Mouse (Mus musculus) liver, embryonic 14.5 days (tissue): ENCODE results near the gene Brwd1. TPM values are rescaled to one million over a fixed set of nuclear protein-coding genes. Genes with fewer than 3 reads are reported as not detected.

Source experiments
- ATAC-seq: fragments of 200-750 bp; cut with Nextera tagmentation; 2 replicates; pipeline ENCODE4 v1.8.0; 2017; ENCODE audit warnings: moderate number of reproducible peaks, mild to moderate bottlenecking, moderate library complexity; ENCODE audit not compliant: insufficient read depth
- DNase-seq, 3 experiments: peaks; one replicate each; pipeline ENCODE4 v3.0.0-alpha.2; 2012 to 2013; ENCODE audit warnings: low read depth in 3 of 3, low spot score in 3 of 3
- H3K27ac ChIP-seq: fragments of 300-500 bp; sonication (generic); 2 replicates; pipeline ENCODE4 v1.5.1; 2014; ENCODE audit warnings: moderate library complexity, mild to moderate bottlenecking, control low read depth, inconsistent platforms
- H3K27me3 ChIP-seq: fragments of 300-500 bp; sonication (generic); 2 replicates; pipeline ENCODE4 v1.6.1; 2014; ENCODE audit warnings: mild to moderate bottlenecking, low read length, moderate library complexity; ENCODE audit not compliant: control insufficient read depth, insufficient read depth
- H3K36me3 ChIP-seq: fragments of 300-500 bp; sonication (generic); replicated peaks from 2 replicates; pipeline ENCODE4 v1.6.1; 2014; ENCODE audit warnings: low read depth; ENCODE audit not compliant: control insufficient read depth, insufficient read depth
- H3K4me1 ChIP-seq, 2 experiments: fragments of 200-500 bp in 1 of 2; fragments of 300-500 bp in 1 of 2; sonication (generic) in 1 of 2; replicated peaks; 2 replicates each; pipeline ENCODE4 v1.6.1; 2012 to 2014; ENCODE audit warnings: antibody characterized with exemption in 1 of 2, inconsistent platforms in 1 of 2, low read length in 1 of 2; ENCODE audit not compliant: control insufficient read depth in 2 of 2, insufficient read depth in 2 of 2
- H3K4me2 ChIP-seq: fragments of 300-500 bp; sonication (generic); 2 replicates; pipeline ENCODE4 v1.6.1; 2014; ENCODE audit warnings: low read depth, mild to moderate bottlenecking, control low read depth, moderate library complexity
- H3K4me3 ChIP-seq, 2 experiments: fragments of 200-500 bp in 1 of 2; fragments of 300-500 bp in 1 of 2; sonication (generic) in 1 of 2; 2 replicates each; pipeline ENCODE4 v1.5.1; 2012 to 2014; ENCODE audit warnings: low read depth in 2 of 2, low read length in 2 of 2, mild to moderate bottlenecking in 2 of 2, control low read depth in 1 of 2, inconsistent platforms in 1 of 2, moderate library complexity in 1 of 2; ENCODE audit not compliant: insufficient read depth in 1 of 2
- H3K9ac ChIP-seq: fragments of 300-500 bp; sonication (generic); replicated peaks from 2 replicates; pipeline ENCODE4 v1.6.1; 2014; ENCODE audit warnings: mild to moderate bottlenecking, control low read depth, moderate library complexity
- H3K9me3 ChIP-seq: fragments of 300-500 bp; sonication (generic); 2 replicates; pipeline ENCODE4 v1.6.1; 2016; ENCODE audit warnings: low read length, mixed read lengths; ENCODE audit not compliant: control insufficient read depth
- CTCF ChIP-seq: IDR thresholded peaks from 2 replicates; pipeline ENCODE4 v1.5.1; 2016; ENCODE audit warnings: antibody characterized with exemption, low read depth, control low read depth
- EP300 ChIP-seq: IDR thresholded peaks from 2 replicates; pipeline ENCODE4 v1.6.1; 2016; ENCODE audit warnings: antibody characterized with exemption, low read depth
- WGBS: fragments of 180-500 bp; shearing (Covaris S2); extraction: QIAGEN DNeasy Blood & Tissue Kit; methylation state at CpG from one replicate; pipeline ENCODE4 v1.1.7; 2014; ENCODE audit not compliant: insufficient replicate concordance; 5-methylcytosine and 5-hydroxymethylcytosine counted together
- polyA plus RNA-seq, 2 experiments: library from polyadenylated mRNA; depleted of rRNA in 1 of 2; stranded (reverse) in 1 of 2; unstranded in 1 of 2; fragments of >200 nt; fragmentation: Nextera tagmentation in 1 of 2; extraction: Ambion mirVana in 1 of 2; gene quantifications; 2 replicates each; pipeline versions ENCODE4 v1.2.1 to v1.2.3; 2012 to 2014

The Brwd1 gene
- polyA plus RNA-seq, 2 experiments: 7.3 to 12.3 TPM

DNA sequence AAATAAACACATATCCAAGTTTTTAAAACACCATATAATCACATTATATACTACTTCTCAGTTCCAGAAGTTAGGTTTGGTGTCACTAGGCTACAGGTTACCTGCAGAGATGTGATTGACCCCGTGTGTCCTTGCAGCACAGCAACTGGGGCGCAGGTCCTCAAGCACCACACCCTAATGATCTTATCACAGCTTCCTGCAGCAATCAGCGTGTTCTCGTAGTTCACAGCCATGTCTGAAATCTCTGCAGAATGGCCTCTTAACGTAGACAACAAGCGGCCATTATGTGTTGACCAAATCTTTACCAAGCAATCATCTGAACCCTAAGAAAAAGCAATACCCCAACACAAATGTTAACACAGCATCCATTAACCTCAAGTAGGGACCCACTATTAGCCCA lies 17.7 kb downstream of the Brwd1 start:
- Histone ChIP-seq H3K4me1 (peaks cover 0 to 4% of the 10 kb centered on the region in 2 experiments; a peak in 1 of 4 replicates), H3K36me3 (peaks cover 5% of the 10 kb centered on the region; the same call in 1 of the 2 replicates), H3K9ac (no peak overlapping the region), H3K27ac (no peak overlapping the region), H3K27me3 (no peaks in the 10 kb centered on the region), H3K9me3 (no peaks in the 10 kb centered on the region), H3K4me3 (no peak overlapping the region), H3K4me2 (no peak overlapping the region)
- TF ChIP-seq CTCF: no peak
- TF ChIP-seq EP300: no peak
- ATAC-seq (no peak), DNase-seq (no peak)
- 65% methylated on average over 6 of the region's 6 CpGs for WGBS

DNA sequence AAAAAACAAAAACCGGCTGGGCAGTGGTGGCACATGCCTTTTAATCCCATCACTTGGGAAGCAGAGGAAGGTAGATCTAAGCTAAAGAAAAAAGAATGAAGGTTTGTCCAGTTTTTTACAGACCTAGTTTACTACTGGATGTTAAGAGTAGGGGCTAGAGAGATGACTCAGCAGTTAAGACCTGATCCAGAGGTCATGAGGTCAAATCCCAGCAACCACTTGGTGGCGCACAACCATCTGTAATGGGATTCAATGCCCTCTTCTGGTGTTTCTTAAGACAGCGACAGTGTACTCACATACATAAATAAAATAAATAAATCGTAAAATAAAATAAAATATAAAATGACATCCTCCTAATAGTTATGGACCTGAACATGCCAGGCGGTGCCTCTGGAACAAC lies 38.2 kb downstream of the Brwd1 start:
- Histone ChIP-seq H3K36me3 (peaks cover 9% of the 10 kb centered on the region), H3K4me2 (no peak overlapping the region)

GRCm38 (mm10) chr16:96040691-96041090 lies 41.6 kb downstream of the Brwd1 start:
- H3K9ac ChIP-seq: no peak overlapping the region
- DNase-seq: no peak
- no peak overlapping the region for H3K27ac ChIP-seq
- H3K9me3 ChIP-seq: no peaks in the 10 kb centered on the region
- WGBS: 74% methylated on average over 4 of the region's 4 CpGs
- H3K4me1 ChIP-seq: no peaks in the 10 kb centered on the region
- peaks cover 5% of the 10 kb centered on the region for H3K36me3 ChIP-seq
- ATAC-seq: no peak
- no peak overlapping the region for H3K4me3 ChIP-seq
- no peak overlapping the region for H3K4me2 ChIP-seq
- TF ChIP-seq CTCF: no peak
- TF ChIP-seq EP300: no peak
- H3K27me3 ChIP-seq: no peaks in the 10 kb centered on the region

More for the DNA sequence above, 38.2 kb downstream of the Brwd1 start:
- no peak overlapping the region for H3K27ac ChIP-seq
- H3K4me1 ChIP-seq: no peaks in the 10 kb centered on the region
- DNase-seq: peak in 2 of 3 experiments; percentile 7 to 12
- ATAC-seq: no peak
- TF ChIP-seq EP300: no peak
- peak; percentile 47 for TF ChIP-seq CTCF
- no peak overlapping the region for H3K4me3 ChIP-seq
- H3K27me3 ChIP-seq: no peaks in the 10 kb centered on the region
- H3K9me3 ChIP-seq: no peaks in the 10 kb centered on the region
- 65% methylated on average over 5 of the region's 5 CpGs for WGBS
- H3K9ac ChIP-seq: no peak overlapping the region

- WGBS: 76% methylated on average over 6 of the region's 6 CpGs
These were observed 42.8 kb downstream of the Brwd1 start for GRCm38 (mm10) chr16:96039538-96039937.

DNA sequence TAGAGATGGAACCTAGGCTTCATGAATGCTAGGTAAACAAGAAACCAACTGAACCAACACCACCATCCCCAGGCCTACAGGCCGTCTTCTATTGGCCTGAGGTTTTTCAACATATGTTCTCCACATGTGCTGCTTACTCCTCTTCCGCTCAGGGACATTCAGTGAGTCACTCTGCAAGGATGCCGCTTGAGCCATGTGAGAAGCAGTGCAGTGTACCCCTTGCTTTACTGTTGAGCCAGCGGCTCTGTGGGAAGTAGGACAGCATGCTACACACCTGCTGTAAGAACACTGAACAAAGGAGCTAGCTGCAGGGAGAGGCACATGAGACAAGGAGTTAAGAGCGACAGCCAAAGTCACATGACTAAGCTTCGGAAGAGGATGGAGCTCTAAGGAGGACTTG lies 47.9 kb downstream of the Brwd1 start:
- H3K4me3 ChIP-seq: no peak overlapping the region
- DNase-seq (no peak), ATAC-seq (no peak)
- 75% methylated on average over 6 of the region's 6 CpGs for WGBS
- H3K27ac ChIP-seq: no peak overlapping the region
- H3K9ac ChIP-seq: no peak overlapping the region
- H3K36me3 ChIP-seq: peaks cover 15% of the 10 kb centered on the region
- H3K4me1 ChIP-seq: peaks cover 6 to 13% of the 10 kb centered on the region in 2 experiments; a peak in 2 of 4 replicates
- no peak for TF ChIP-seq EP300
- TF ChIP-seq CTCF: no peak
- H3K9me3 ChIP-seq: no peaks in the 10 kb centered on the region
- no peaks in the 10 kb centered on the region for H3K27me3 ChIP-seq
- no peak overlapping the region for H3K4me2 ChIP-seq

More at GRCm38 (mm10) chr16:96039538-96039937, 42.8 kb downstream of the Brwd1 start:
- Histone ChIP-seq H3K27ac (no peak overlapping the region), H3K9me3 (no peaks in the 10 kb centered on the region), H3K4me3 (no peak overlapping the region), H3K9ac (no peak overlapping the region), H3K4me1 (no peaks in the 10 kb centered on the region), H3K27me3 (no peaks in the 10 kb centered on the region), H3K36me3 (peaks cover 8% of the 10 kb centered on the region), H3K4me2 (no peak overlapping the region)
- TF ChIP-seq CTCF (no peak), EP300 (no peak)
- DNase-seq (no peak), ATAC-seq (no peak)
